Mouse (Mus musculus): Measurements from ENCODE around the gene Zfp94. TPM values are rescaled to one million over a fixed set of nuclear protein-coding genes. Genes with fewer than 3 reads are reported as not detected.
A peak's percentile ranks its signal among the peaks of the same experiment; 100 is the strongest.

The Zfp94 gene
- polyA plus RNA-seq (2015; fragmentation: Nextera tagmentation; extraction: Ambion mirVana) = 24.5 and 24.7 TPM in 2 replicates

DNA sequence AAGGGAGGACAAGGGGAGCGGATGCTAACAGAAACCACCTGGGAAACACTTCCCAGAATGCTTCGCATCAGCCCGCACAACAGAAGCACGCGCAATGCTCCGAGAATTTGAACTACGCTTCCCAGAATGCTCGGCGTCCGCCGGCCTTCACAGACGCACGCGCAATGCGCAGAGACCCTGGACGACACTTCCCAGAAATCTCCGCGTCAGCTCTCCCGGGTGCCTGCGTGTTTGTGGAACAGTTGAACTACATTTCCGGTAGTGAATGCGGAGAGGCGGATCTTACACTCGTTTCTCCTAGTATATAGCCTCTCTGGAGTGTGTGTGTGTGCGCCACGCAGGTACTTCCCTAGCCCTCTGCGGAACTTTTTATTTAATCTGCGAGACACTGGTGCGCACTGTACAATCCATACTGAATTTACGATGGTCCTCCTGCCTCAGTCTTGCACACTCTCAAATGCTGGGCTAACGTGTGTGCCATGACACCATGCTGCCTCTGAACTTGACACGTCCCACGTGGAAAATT is at the start of gene Zfp94:
TSS of gene Zfp94 (minus strand) at position 100 of the 526 bp plus-strand sequence.
- ATAC-seq (replicated peaks) = peak; percentile 96
- WGBS = under 1% methylated on average over 33 of the region's 33 CpGs
- H3K9ac ChIP-seq (replicated peaks) = peak within 1 kb of the TSS; percentile 90
- peaks cover 5% of the 10 kb centered on the region; the same call in 1 of the 2 replicates for H3K27me3 ChIP-seq
- peak within 1 kb of the TSS; percentile 61 for H3K4me2 ChIP-seq (replicated peaks)
- H3K4me3 ChIP-seq = peak within 1 kb of the TSS; percentile 73
- no peaks in the 10 kb centered on the region for H3K9me3 ChIP-seq
- H3K27ac ChIP-seq (replicated peaks) = peak within 1 kb of the TSS; percentile 87
- peaks cover 9% of the 10 kb centered on the region for H3K36me3 ChIP-seq
- H3K4me1 ChIP-seq = peaks cover 13% of the 10 kb centered on the region

DNA sequence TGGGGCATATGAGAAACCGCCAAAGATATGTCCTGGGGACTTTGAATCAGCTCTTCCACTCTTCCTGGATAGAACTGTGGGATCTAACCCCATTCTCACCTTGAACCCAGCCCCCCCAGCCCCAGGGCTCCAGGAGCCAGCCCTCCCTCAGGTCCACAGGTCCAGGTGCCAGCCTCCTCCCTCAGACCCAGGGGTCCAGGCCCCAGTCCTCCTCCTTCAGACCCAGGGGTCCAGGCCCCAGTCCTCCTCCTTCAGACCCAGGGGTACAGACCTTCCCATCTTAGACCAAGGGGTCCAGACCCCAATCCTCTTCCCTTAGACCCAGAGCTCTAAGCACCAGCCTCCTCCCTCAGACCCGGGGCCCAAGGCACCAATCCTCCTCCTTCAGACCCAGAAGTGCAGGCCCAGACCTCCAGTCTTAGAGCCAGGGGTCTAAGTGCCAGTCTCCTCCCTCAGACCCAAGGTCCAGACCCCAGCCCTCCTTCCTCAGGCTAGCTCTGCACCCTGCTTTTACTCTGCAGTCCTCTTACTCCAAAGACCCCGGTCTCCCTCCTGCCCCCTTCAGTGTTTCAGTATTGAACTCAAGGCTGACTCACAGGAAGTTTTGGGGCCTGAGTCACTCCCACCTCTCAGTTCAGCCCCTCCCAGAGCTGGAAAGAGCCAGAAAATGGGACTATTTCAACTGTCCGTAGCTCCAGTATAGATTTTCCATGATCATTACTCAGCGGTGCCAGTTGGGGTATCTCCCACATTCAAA is 49.0 kb upstream of the Zfp94 start:
- H3K4me1 ChIP-seq = no peaks in the 10 kb centered on the region
- no peaks in the 10 kb centered on the region for H3K36me3 ChIP-seq
- no peak overlapping the region for H3K9ac ChIP-seq (replicated peaks)
- H3K4me3 ChIP-seq = no peak overlapping the region
- H3K27ac ChIP-seq (replicated peaks) = no peak overlapping the region
- no peaks in the 10 kb centered on the region for H3K9me3 ChIP-seq
- WGBS = 82% methylated on average over 5 of the region's 5 CpGs
- no peak overlapping the region for H3K4me2 ChIP-seq (replicated peaks)
- H3K27me3 ChIP-seq = peaks cover 3% of the 10 kb centered on the region; the same call in 1 of the 2 replicates
- ATAC-seq (replicated peaks) = peak; percentile 36

DNA sequence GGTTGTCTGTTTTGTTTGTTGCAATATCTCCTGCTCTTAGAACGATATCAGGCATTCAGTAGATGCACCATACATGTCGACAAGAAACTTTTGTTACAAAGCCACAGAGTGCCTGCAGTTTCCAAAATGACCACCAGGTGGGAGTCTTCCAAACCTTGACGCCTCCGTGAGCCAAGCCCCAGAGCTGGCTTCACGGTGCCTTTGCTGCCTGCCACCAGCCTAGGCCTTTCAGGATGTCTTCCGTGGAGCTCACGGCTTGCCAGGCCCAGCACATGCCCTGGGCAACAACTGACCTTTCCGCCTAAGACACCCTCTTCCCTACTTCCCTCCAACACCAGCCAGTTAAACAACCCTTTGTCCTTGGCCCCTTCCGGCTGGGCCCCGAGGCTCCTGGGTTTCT is 48.4 kb upstream of the Zfp94 start:
- Histone ChIP-seq H3K36me3 (no peaks in the 10 kb centered on the region), H3K27me3 (peaks cover 3% of the 10 kb centered on the region; the same call in 1 of the 2 replicates), H3K27ac (replicated peaks) (no peak overlapping the region), H3K4me2 (replicated peaks) (no peak overlapping the region), H3K9me3 (no peaks in the 10 kb centered on the region), H3K4me1 (no peaks in the 10 kb centered on the region), H3K4me3 (no peak overlapping the region), H3K9ac (replicated peaks) (no peak overlapping the region)
- 21% methylated on average over 10 of the region's 10 CpGs for WGBS
- ATAC-seq (replicated peaks) = peak; percentile 76

DNA sequence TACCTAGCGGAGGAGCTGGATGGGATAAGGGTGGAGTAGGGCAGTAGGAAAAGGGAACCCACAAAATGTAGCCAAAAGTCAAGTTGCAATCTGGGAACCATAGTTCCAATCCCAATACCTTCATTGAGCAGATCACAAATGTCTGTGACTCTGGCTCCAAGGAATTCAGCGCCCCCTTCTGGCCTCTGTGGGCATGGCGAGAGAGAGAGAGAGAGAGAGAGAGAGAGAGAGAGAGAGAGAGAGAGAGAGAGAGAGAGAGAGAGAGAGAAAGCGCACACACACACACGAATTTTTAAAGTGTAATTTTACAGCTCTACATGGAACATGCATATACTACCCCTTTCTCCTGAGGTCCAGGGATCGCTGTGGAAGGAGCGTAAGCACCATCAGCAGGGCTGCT is 46.8 kb upstream of the Zfp94 start:
- H3K36me3 ChIP-seq = no peaks in the 10 kb centered on the region
- H3K4me1 ChIP-seq = no peaks in the 10 kb centered on the region
- H3K4me3 ChIP-seq = no peak overlapping the region
- H3K27me3 ChIP-seq = peaks cover 3% of the 10 kb centered on the region; the same call in 1 of the 2 replicates
- ATAC-seq (replicated peaks) = no peak
- H3K4me2 ChIP-seq (replicated peaks) = no peak overlapping the region
- no peak overlapping the region for H3K9ac ChIP-seq (replicated peaks)
- H3K9me3 ChIP-seq = no peaks in the 10 kb centered on the region
- no peak overlapping the region for H3K27ac ChIP-seq (replicated peaks)
- WGBS = 19% methylated on average over 7 of the region's 7 CpGs

DNA sequence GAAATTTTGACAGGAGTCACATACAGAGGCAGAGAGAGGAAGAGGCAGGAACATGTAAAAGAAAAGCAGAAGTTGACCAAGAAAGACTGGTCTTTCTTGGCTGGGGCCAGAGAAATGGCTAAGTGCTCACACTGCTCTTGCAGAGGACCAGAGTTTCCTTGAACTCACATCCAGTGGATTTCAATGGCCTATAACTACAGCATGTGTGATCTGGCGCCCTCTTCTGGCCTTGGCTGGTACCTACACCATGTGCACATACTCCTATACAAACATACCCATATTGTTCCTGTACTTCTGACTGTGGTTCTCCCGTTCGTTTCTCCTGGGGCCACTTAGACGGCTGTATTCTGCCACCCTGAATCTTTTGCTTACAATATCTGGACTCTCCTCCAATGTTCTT is 44.5 kb upstream of the Zfp94 start:
- no peak overlapping the region for H3K9ac ChIP-seq (replicated peaks)
- H3K9me3 ChIP-seq = no peaks in the 10 kb centered on the region
- no peaks in the 10 kb centered on the region for H3K36me3 ChIP-seq
- WGBS = 58% methylated on average over 4 of the region's 4 CpGs
- peaks cover 3% of the 10 kb centered on the region; the same call in 1 of the 2 replicates for H3K27me3 ChIP-seq
- no peaks in the 10 kb centered on the region for H3K4me1 ChIP-seq
- no peak for ATAC-seq (replicated peaks)
- H3K4me3 ChIP-seq = no peak overlapping the region
- H3K27ac ChIP-seq (replicated peaks) = no peak overlapping the region
- no peak overlapping the region for H3K4me2 ChIP-seq (replicated peaks)

DNA sequence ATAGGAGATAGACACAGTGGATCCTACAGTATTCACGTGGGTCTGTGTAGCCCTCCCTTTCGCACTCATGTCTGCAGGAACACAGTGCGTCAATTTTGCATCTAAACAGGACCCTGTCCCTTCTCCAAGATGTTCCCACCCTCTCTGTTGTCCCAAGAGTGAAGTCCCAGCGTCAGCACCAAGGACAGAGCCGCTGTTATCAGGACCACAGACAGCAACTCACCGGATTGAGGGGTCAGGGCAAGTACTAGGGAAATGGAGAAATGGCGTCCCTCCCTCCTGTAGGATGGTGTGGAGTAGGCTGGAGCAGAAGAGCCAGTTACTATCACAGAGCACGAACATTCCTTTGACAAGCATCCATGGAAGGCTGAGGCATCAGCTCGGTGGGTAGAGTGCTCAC is 42.8 kb upstream of the Zfp94 start:
- no peak overlapping the region for H3K4me3 ChIP-seq
- WGBS = 30% methylated on average over 9 of the region's 9 CpGs

DNA sequence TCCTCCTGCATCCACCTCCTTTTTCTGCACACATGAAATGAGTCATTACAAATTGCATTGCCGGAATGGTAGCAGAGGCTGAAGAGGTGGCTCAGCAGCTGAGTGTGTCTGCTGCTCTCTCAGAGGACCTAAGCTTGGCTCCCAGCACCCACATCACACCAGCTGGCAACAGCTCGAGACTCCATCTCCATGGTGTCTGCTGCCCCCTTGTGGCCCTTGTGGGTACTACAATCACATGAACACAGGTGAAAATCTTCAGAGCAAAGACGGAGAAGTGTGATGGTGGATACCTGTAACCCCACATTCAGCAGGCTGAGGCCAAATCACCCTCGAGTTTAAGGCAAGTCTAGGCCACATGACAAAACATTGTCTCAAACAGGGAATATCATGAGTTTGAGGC is 41.4 kb upstream of the Zfp94 start:
- Histone ChIP-seq H3K4me1 (no peaks in the 10 kb centered on the region), H3K9ac (replicated peaks) (no peak overlapping the region), H3K36me3 (no peaks in the 10 kb centered on the region), H3K27me3 (no peaks in the 10 kb centered on the region), H3K9me3 (no peaks in the 10 kb centered on the region), H3K4me3 (no peak overlapping the region), H3K27ac (replicated peaks) (no peak overlapping the region), H3K4me2 (replicated peaks) (no peak overlapping the region)
- ATAC-seq (replicated peaks) = no peak
- 52% methylated on average over 4 of the region's 4 CpGs for WGBS

More for the DNA sequence above, 42.8 kb upstream of the Zfp94 start:
- ATAC-seq (replicated peaks) = no peak
- no peaks in the 10 kb centered on the region for H3K27me3 ChIP-seq
- no peak overlapping the region for H3K9ac ChIP-seq (replicated peaks)
- no peaks in the 10 kb centered on the region for H3K4me1 ChIP-seq
- H3K36me3 ChIP-seq = no peaks in the 10 kb centered on the region
- no peaks in the 10 kb centered on the region for H3K9me3 ChIP-seq
- H3K4me2 ChIP-seq (replicated peaks) = no peak overlapping the region
- no peak overlapping the region for H3K27ac ChIP-seq (replicated peaks)

DNA sequence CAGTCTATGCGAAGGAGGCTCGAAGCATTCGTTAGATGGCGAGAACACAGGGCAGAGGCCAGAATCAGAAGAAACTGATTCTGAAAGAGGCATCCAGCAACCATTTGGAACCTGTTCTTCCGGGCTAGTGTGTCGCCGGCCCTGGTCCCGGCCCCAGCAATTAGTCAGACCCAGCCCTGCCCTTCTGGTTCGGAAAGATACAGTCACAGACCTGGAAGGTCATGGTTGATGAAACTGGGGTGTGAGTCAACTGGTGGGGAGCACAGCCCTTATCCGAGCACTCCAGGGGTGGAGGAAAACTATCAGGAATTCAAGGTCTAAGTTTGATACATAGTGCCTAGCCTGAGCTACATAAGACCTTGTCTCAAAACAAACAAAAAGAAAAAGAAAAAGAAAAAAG is 39.6 kb upstream of the Zfp94 start:
- Histone ChIP-seq H3K27ac (replicated peaks) (no peak overlapping the region), H3K27me3 (no peaks in the 10 kb centered on the region), H3K4me2 (replicated peaks) (no peak overlapping the region), H3K4me3 (no peak overlapping the region), H3K4me1 (no peaks in the 10 kb centered on the region), H3K9ac (replicated peaks) (no peak overlapping the region), H3K9me3 (no peaks in the 10 kb centered on the region), H3K36me3 (no peaks in the 10 kb centered on the region)
- no peak for ATAC-seq (replicated peaks)
- 83% methylated on average over 10 of the region's 10 CpGs for WGBS

DNA sequence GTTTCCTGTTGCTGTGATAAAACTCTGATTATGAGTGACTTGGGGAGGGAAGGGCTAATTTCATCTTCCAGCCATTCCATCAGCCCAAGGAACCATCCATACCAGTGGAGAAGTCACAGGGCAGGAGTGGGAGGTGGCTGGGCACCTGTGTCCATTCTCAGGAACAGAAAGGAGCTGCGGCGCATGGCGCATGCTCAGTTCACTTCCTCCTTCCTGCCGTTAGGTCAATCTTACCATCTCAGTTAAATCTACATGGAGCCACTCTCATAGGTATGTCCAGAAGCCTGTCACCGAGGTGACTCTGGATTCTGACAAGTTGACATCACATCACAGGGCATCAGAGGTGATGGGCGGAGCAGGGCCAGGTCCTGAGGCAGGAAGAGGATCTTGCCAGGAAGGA is 39.2 kb upstream of the Zfp94 start:
- no peaks in the 10 kb centered on the region for H3K4me1 ChIP-seq
- no peak for ATAC-seq (replicated peaks)
- no peaks in the 10 kb centered on the region for H3K9me3 ChIP-seq
- no peak overlapping the region for H3K9ac ChIP-seq (replicated peaks)
- no peak overlapping the region for H3K4me3 ChIP-seq
- H3K27ac ChIP-seq (replicated peaks) = no peak overlapping the region
- no peak overlapping the region for H3K4me2 ChIP-seq (replicated peaks)
- WGBS = 91% methylated on average over 6 of the region's 6 CpGs
- H3K36me3 ChIP-seq = no peaks in the 10 kb centered on the region
- H3K27me3 ChIP-seq = no peaks in the 10 kb centered on the region

DNA sequence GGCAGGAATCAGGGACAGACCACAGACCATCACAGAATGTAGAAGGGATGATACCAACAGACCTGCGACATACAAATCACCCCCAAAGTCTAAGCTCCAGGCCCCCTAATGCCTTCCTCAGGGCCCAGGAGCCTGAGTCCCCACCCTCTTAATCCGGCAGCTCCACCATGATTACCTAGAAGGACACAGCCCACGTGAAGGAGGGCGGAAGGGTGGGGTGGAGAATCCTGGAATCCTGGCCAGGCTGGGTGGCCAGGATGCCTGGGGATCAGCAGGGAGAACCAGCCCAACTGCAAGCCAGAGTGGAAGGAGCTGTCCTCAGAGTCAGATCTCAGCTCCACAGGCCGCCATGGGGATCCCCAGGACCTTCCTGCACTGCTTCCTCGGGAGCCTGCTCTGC is 32.4 kb upstream of the Zfp94 start, which contains the start of gene Lypd5:
TSS of gene Lypd5 (plus strand) at position 301 of the 400 bp plus-strand sequence.
- Histone ChIP-seq H3K9ac (replicated peaks) (no peak within 1 kb of the TSS), H3K9me3 (no peaks in the 10 kb centered on the region), H3K27me3 (no peaks in the 10 kb centered on the region), H3K4me3 (no peak within 1 kb of the TSS), H3K36me3 (no peaks in the 10 kb centered on the region), H3K4me1 (no peaks in the 10 kb centered on the region), H3K4me2 (replicated peaks) (no peak within 1 kb of the TSS), H3K27ac (replicated peaks) (no peak within 1 kb of the TSS)
- WGBS = 44% methylated on average over 6 of the region's 6 CpGs
- no peak for ATAC-seq (replicated peaks)

DNA sequence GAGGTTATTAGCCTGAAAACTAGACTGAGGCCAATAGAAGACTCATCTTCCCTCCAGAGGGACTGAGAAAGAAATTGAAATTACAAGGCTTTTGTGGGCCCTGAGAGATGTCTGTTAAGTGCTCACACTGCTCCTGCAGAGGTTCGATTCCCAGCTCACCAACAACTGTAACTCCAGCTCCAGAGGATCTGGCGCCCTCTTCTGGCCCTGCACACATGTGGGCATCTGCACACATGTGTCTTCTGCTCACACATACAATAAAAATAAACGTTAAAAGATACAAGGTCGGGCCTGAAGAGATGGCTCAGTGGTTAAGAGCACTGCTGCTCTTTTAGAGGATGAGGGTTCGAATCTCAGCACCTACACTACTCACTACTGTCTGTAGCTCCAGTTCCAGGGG is 30.0 kb upstream of the Zfp94 start:
- no peak overlapping the region for H3K4me3 ChIP-seq
- 66% methylated on average over 5 of the region's 5 CpGs for WGBS
- H3K27ac ChIP-seq (replicated peaks) = no peak overlapping the region

DNA sequence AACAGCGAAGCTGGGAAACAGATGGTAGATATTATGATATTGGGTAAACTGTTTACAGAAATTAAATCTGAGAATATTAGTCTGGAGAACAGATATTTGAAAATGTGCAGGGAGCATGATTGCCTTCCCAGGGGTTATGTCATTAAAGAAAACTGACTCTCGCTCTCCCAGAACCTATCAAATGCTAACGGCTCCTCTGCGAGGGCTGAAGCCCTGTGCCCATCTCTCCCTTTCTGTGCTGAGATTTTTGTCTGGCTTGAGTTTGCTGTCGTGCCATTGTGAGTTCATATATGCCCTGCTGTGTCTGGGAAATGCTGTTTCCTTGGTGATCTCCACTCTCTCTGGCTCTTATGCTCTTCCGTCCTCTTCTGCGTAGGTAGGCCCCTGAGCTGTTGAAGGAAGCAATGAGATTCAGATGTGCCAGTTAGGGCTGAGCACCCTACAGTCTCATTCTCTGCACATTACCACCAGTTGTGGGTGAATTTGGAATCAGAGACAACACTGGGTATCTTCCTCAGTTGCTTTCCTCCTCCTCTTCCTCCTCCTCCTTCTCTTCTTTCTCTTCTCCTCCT is 27.3 kb upstream of the Zfp94 start:
- no peak overlapping the region for H3K9ac ChIP-seq (replicated peaks)
- H3K27me3 ChIP-seq = no peaks in the 10 kb centered on the region
- no peaks in the 10 kb centered on the region for H3K4me1 ChIP-seq
- H3K4me2 ChIP-seq (replicated peaks) = no peak overlapping the region
- H3K36me3 ChIP-seq = no peaks in the 10 kb centered on the region
- ATAC-seq (replicated peaks) = no peak
- 65% methylated on average over 7 of the region's 7 CpGs for WGBS
- no peak overlapping the region for H3K4me3 ChIP-seq
- H3K27ac ChIP-seq (replicated peaks) = no peak overlapping the region
- no peaks in the 10 kb centered on the region for H3K9me3 ChIP-seq

More for the DNA sequence above, 30.0 kb upstream of the Zfp94 start:
- Histone ChIP-seq H3K9ac (replicated peaks) (no peak overlapping the region), H3K27me3 (no peaks in the 10 kb centered on the region), H3K4me1 (no peaks in the 10 kb centered on the region), H3K9me3 (no peaks in the 10 kb centered on the region), H3K36me3 (no peaks in the 10 kb centered on the region), H3K4me2 (replicated peaks) (no peak overlapping the region)
- ATAC-seq (replicated peaks) = no peak
